In the genomic region with DNA sequence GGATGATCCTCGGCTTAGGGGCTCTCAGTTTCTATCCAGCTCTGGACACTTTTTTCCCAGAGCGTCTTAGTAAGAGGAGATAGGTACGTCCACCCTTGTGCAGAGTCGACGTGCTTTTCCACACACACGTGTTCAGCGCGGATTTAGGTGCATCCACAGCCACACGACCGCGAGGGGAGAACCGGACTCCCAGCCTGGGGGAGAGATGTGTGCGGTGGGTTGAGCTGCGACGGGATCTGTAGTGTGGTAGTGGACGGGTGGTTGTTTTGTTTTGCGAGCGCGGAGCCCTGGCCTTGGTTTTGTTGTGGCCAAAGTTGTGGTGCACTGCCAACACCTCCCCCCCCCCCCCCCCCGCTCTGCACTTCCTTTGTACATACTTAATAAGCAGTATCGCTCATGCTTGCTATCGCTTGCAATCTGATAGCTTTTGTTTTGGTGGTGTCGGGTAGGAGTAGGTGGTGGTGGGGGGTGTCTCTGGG, we compare ENCODE assay signal across 8 mouse cellular contexts. TPM values are rescaled to one million over a fixed set of nuclear protein-coding genes. Genes with fewer than 3 reads are reported as not detected.
DNase-seq lines count a peak whose midpoint lies in the region; ATAC-seq lines count a peak whose summit lies in the region.

No protein-coding gene starts in this region.

- H3K27me3 ChIP-seq in hindbrain, embryonic 10.5 days (ENCODE audit: insufficient read depth, poor library complexity, severe bottlenecking): 0 out of 2 replicates have a peak, but pooled peaks cover 3% of the 10 kb centered on the region
- H3K27me3 ChIP-seq in limb, embryonic 15.5 days: no peaks in the 10 kb centered on the region

- WGBS in hindbrain, embryonic 10.5 days: under 1% methylated on average over 23 of the region's 23 CpGs
- WGBS in limb, embryonic 15.5 days: 1% methylated on average over 22 of the region's 23 CpGs

- peak overlapping the region; percentile 78 for H3K4me2 ChIP-seq in limb, embryonic 15.5 days

- DNase-seq in lung, adult 18-20 months: peak; percentile 30 to 31
- DNase-seq in lung, postnatal 25 days (ENCODE audit: low spot score): no peak
- peak; percentile 47 for DNase-seq in hindbrain, embryonic 10.5 days (ENCODE audit: low spot score)
- peak; percentile 54 for DNase-seq in neural tube, embryonic 10.5 days (ENCODE audit: extremely low spot score, low spot score)
- no peak for DNase-seq in right cerebral cortex, postnatal 4 days
- DNase-seq in layer of hippocampus, adult 11-12 months (ENCODE audit: low spot score): no peak

- H3K9ac ChIP-seq in limb, embryonic 15.5 days: peak overlapping the region; percentile 95

- H3K27ac ChIP-seq in brown adipose tissue, adult 24 weeks (replicated peaks; ENCODE audit: low read depth, low read length): no peak overlapping the region
- H3K27ac ChIP-seq in hindbrain, embryonic 10.5 days: peak overlapping the region; percentile 99
- peak overlapping the region; percentile 100 for H3K27ac ChIP-seq in limb, embryonic 15.5 days

- H3K4me1 ChIP-seq in brown adipose tissue, adult 24 weeks (ENCODE audit: control insufficient read depth, insufficient read depth, insufficient read length, low read length): no peaks in the 10 kb centered on the region
- peaks cover 56% of the 10 kb centered on the region for H3K4me1 ChIP-seq in hindbrain, embryonic 10.5 days (replicated peaks)
- peaks cover 35% of the 10 kb centered on the region for H3K4me1 ChIP-seq in limb, embryonic 15.5 days

- no peaks in the 10 kb centered on the region for H3K36me3 ChIP-seq in hindbrain, embryonic 10.5 days
- H3K36me3 ChIP-seq in limb, embryonic 15.5 days: no peaks in the 10 kb centered on the region

- ATAC-seq in limb, embryonic 15.5 days (ENCODE audit: insufficient number of reproducible peaks, low FRiP score, low TSS enrichment, low read depth): no peak

- H3K9me3 ChIP-seq in hindbrain, embryonic 10.5 days: no peaks in the 10 kb centered on the region
- no peaks in the 10 kb centered on the region for H3K9me3 ChIP-seq in limb, embryonic 15.5 days

- H3K4me3 ChIP-seq in brown adipose tissue, adult 24 weeks (ENCODE audit: insufficient read depth, low read depth, low read length): peak overlapping the region; percentile 82
- H3K4me3 ChIP-seq in hindbrain, embryonic 10.5 days: peak overlapping the region; percentile 92
- peak overlapping the region; percentile 86 for H3K4me3 ChIP-seq in limb, embryonic 15.5 days

RNA-seq across cellular contexts. Expression of gene Igf1r, which starts 1.2 kb away (rescaled TPM):
- 2.3 and 2.8 TPM in 2 replicates for polyA plus RNA-seq in brown adipose tissue, adult 24 weeks (2012; ENCODE audit: insufficient read depth, insufficient read length, missing spikeins)
- polyA plus RNA-seq in hindbrain, embryonic 10.5 days (2016; fragmentation: Nextera tagmentation; extraction: Ambion mirVana): 19.7 and 24.9 TPM in 2 replicates
- polyA plus RNA-seq in limb, embryonic 15.5 days (2015; fragmentation: Nextera tagmentation; extraction: Ambion mirVana): 22.1 and 26.3 TPM in 2 replicates

Comparison
In these comparisons a context has a peak if more than half of its experiments do, and no peak if none do; other contexts are left out.
1. DNase-seq: peak in lung, adult 18-20 months (2 of 2), hindbrain, embryonic 10.5 days (single experiment) and neural tube, embryonic 10.5 days (single experiment); none in lung, postnatal 25 days (single experiment), right cerebral cortex, postnatal 4 days (single experiment) and layer of hippocampus, adult 11-12 months (single experiment).
2. Peak in every context shown above with its lines, with median percentiles within 50 percentile points of each other: H3K4me3 ChIP-seq.